Mouse (Mus musculus) liver, embryonic 13.5 days (tissue): ENCODE measurements around the gene Cdkal1. TPM values are rescaled to one million over a fixed set of nuclear protein-coding genes. Genes with fewer than 3 reads are reported as not detected.

Experiments used
- ATAC-seq: fragments of 200-750 bp; cut with Nextera tagmentation; 2 replicates; pipeline ENCODE4 v1.8.0; 2017; ENCODE audit warnings: low read depth, mild to moderate bottlenecking, moderate number of reproducible peaks, moderate library complexity
- DNase-seq: peaks from one replicate; pipeline ENCODE4 v3.0.0; 2022
- H3K27ac ChIP-seq: fragments of 300-500 bp; sonication (generic); 2 replicates; pipeline ENCODE4 v1.5.1; 2015; ENCODE audit warnings: moderate library complexity, mild to moderate bottlenecking, inconsistent platforms
- H3K27me3 ChIP-seq: fragments of 300-500 bp; sonication (generic); 2 replicates; pipeline ENCODE4 v1.6.1; 2015; ENCODE audit warnings: mild to moderate bottlenecking, inconsistent platforms
- H3K36me3 ChIP-seq: fragments of 300-500 bp; sonication (generic); 2 replicates; pipeline ENCODE4 v1.6.1; 2015; ENCODE audit warnings: mild to moderate bottlenecking, inconsistent platforms
- H3K4me1 ChIP-seq: fragments of 300-500 bp; sonication (generic); replicated peaks from 2 replicates; pipeline ENCODE4 v1.6.1; 2015; ENCODE audit warnings: inconsistent platforms
- H3K4me2 ChIP-seq: fragments of 300-500 bp; sonication (generic); 2 replicates; pipeline ENCODE4 v1.6.1; 2015; ENCODE audit warnings: inconsistent platforms, mild to moderate bottlenecking, moderate library complexity
- H3K4me3 ChIP-seq: fragments of 300-500 bp; sonication (generic); replicated peaks from 2 replicates; pipeline ENCODE4 v1.5.1; 2015; ENCODE audit warnings: mild to moderate bottlenecking, inconsistent platforms
- H3K9ac ChIP-seq: fragments of 300-500 bp; sonication (generic); 2 replicates; pipeline ENCODE4 v1.6.1; 2015; ENCODE audit warnings: mild to moderate bottlenecking, inconsistent platforms
- H3K9me3 ChIP-seq: fragments of 300-500 bp; sonication (generic); replicated peaks from 2 replicates; pipeline ENCODE4 v1.6.1; 2016; ENCODE audit warnings: inconsistent platforms
- WGBS: fragments of 180-500 bp; shearing (Covaris S2); methylation state at CpG from one replicate; pipeline ENCODE4 v1.1.7; 2015; ENCODE audit not compliant: insufficient replicate concordance; 5-methylcytosine and 5-hydroxymethylcytosine counted together
- polyA plus RNA-seq: library from polyadenylated mRNA; unstranded; fragments of >200 nt; fragmentation: Nextera tagmentation; extraction: Ambion mirVana; gene quantifications from 2 replicates; pipeline ENCODE4 v1.2.1, GENCODE M21; 2015

Gene Cdkal1
- polyA plus RNA-seq, 1 experiment from 2014 or later: 10.0 TPM

DNA sequence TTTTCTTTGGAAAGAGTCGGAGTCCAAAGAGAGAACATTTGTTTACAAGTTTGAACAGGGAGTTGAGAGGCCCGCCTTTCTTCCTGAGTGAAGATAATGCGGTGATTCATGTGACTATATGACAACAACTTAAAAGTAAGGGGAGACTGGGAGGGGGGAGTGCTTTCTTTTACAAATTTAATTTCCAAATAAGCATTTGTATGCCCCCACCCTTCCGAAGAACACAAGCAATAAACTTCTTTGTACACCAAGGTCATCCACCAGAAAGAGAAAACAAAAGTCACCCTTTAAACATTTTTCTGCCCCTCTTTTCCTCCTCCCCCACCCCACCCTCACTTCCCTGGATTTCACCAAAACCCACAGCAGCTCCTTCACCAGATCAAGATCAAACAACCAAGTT, 577.3 kb downstream of the Cdkal1 start:
- WGBS: 64% methylated on average over 4 of the region's 4 CpGs
- no peaks in the 10 kb centered on the region for H3K9me3 ChIP-seq
- no peak for ATAC-seq
- no peaks in the 10 kb centered on the region for H3K36me3 ChIP-seq
- no peak overlapping the region for H3K9ac ChIP-seq
- no peaks in the 10 kb centered on the region for H3K27me3 ChIP-seq
- H3K4me3 ChIP-seq: no peak overlapping the region
- no peak overlapping the region for H3K4me2 ChIP-seq
- no peak for DNase-seq
- H3K27ac ChIP-seq: no peak overlapping the region
- no peaks in the 10 kb centered on the region for H3K4me1 ChIP-seq

DNA sequence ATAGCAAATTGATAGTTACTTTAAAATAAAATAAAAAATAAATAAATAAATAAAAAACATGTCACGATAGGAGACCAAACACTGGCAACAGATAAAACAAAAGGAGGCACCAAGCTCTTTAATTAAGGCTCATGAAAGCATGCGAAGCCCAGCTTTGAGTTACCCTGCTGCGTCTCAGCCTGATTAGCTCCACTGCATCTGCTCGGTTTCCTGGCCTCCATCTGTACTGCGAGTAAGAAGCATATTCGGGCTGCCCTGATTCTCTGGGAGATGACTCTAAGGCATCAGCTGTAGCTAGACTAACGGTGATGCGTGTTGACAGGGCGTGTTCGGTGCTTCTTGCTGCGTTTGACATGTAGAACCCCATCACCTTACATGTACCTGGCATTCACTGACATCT, 581.2 kb downstream of the Cdkal1 start:
- ATAC-seq: no peak
- H3K36me3 ChIP-seq: no peaks in the 10 kb centered on the region
- H3K4me2 ChIP-seq: no peak overlapping the region
- no peak overlapping the region for H3K9ac ChIP-seq
- 76% methylated on average over 11 of the region's 11 CpGs for WGBS
- no peaks in the 10 kb centered on the region for H3K4me1 ChIP-seq
- DNase-seq: no peak
- H3K4me3 ChIP-seq: no peak overlapping the region
- H3K27me3 ChIP-seq: no peaks in the 10 kb centered on the region
- H3K27ac ChIP-seq: no peak overlapping the region
- no peaks in the 10 kb centered on the region for H3K9me3 ChIP-seq

DNA sequence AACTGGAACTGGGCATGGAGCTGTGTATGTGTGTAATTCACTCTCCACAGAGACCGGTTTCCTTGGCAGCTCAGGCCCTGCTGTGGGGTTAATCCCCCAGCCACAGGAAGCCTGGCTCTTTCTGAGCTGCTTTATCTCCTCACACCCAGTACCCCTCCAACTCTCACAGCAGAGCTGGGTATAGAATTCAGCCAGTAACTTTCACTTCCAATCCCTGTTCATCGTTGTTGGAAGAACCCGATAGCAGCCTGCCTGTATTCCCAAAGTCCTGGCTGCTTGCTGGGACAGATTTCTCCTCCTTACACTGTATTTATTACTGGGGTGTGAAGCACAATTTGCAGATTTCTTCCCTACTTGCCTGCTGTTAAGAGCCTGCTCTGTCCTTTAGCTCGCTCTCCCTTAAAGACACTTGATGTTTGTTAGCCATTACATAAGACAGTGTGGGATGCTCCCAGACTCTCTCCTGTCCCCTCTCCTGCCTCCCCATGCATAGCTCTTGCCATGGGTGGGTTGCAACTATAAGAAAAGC, 581.7 kb downstream of the Cdkal1 start:
- Histone ChIP-seq H3K9ac (no peak overlapping the region), H3K4me1 (no peaks in the 10 kb centered on the region), H3K27ac (no peak overlapping the region), H3K4me3 (no peak overlapping the region), H3K27me3 (no peaks in the 10 kb centered on the region), H3K4me2 (no peak overlapping the region), H3K36me3 (no peaks in the 10 kb centered on the region), H3K9me3 (no peaks in the 10 kb centered on the region)
- WGBS: 35% methylated on average over 4 of the region's 4 CpGs
- no peak for ATAC-seq
- DNase-seq: no peak

DNA sequence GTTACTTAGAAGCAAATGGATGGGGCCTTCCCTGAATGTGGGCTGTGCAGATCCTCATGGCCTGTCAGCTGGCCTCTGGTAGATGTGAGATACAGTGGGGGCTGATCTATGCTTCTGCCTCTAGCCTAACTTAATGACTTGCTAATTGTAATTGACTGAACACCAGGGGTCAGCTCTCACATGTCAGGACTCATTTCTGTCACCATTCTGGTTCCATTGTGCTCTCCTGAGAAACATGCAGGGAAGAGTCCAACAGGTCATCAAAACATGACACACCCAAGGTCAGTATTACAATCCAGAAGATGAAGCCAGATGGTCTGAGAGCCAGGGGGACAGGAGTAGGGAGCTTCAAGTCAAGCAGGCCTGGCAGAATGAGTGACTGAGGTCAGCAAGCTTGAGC, 584.0 kb downstream of the Cdkal1 start:
- no peak overlapping the region for H3K9ac ChIP-seq
- no peak overlapping the region for H3K4me3 ChIP-seq
- no peak overlapping the region for H3K27ac ChIP-seq
- ATAC-seq: no peak
- H3K4me2 ChIP-seq: no peak overlapping the region
- H3K9me3 ChIP-seq: no peaks in the 10 kb centered on the region
- H3K36me3 ChIP-seq: no peaks in the 10 kb centered on the region
- no peaks in the 10 kb centered on the region for H3K27me3 ChIP-seq
- H3K4me1 ChIP-seq: no peaks in the 10 kb centered on the region
- no peak for DNase-seq

DNA sequence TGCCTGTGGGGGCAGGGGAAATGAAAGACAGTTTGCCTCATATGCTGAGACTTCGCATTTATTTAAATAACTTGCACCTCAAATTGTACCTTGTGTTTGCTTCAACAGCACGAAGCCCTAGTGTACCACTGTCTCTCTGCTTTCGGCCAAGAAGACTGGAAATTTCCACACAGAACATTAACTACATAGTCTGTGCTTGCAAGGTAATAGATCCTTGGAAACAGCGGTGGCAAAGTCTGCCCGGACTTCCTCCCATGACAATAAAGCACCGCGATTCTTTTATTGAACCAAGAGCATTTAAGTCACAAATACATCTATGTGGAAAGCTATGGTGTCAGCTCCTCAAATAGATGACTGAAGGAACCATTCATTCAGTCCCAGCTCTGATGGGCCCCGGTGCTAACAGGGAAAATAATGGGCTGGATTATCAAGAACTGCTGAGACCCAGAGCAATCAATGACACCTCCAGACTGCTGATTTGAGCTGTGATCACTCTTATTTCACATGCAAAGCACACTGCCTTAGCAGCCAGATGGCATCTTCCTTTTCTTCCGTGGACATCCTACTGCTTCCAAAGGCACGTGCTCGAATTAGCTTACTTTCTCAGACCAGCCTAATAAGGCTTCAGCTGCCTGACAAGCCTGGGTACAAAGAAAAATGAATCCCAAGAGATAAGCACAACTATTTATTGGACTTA, 591.3 kb downstream of the Cdkal1 start:
- Histone ChIP-seq H3K4me2 (no peak overlapping the region), H3K36me3 (no peaks in the 10 kb centered on the region), H3K27ac (no peak overlapping the region), H3K9me3 (no peaks in the 10 kb centered on the region), H3K4me1 (no peaks in the 10 kb centered on the region), H3K4me3 (no peak overlapping the region), H3K9ac (no peak overlapping the region), H3K27me3 (no peaks in the 10 kb centered on the region)
- DNase-seq: no peak
- WGBS: 68% methylated on average over 11 of the region's 11 CpGs
- ATAC-seq: no peak

DNA sequence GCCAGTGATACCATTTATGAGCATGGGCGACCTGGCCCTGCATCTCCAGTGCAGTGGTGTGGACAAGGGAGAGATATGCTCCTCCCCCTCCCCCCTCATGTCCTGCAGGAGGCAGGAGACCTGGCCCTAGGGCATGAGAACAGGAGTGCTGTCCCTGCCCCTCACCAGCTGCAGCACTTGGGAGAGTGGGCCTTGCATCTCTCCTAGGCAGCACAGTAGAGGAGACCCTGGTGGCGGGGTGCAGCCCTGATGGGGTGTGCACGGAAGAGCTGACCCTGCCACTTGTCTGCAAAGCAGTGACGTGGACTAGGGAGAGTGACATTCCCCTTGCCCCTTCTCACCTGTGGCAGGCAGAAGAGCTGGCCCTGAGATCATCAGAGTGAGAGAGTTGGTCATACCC, 593.3 kb downstream of the Cdkal1 start:
- no peaks in the 10 kb centered on the region for H3K4me1 ChIP-seq
- H3K4me3 ChIP-seq: no peak overlapping the region
- no peaks in the 10 kb centered on the region for H3K27me3 ChIP-seq
- DNase-seq (no peak), ATAC-seq (no peak)
- no peaks in the 10 kb centered on the region for H3K9me3 ChIP-seq
- H3K4me2 ChIP-seq: no peak overlapping the region
- no peak overlapping the region for H3K27ac ChIP-seq
- H3K9ac ChIP-seq: no peak overlapping the region
- H3K36me3 ChIP-seq: no peaks in the 10 kb centered on the region
- WGBS: 63% methylated on average over 4 of the region's 4 CpGs

DNA sequence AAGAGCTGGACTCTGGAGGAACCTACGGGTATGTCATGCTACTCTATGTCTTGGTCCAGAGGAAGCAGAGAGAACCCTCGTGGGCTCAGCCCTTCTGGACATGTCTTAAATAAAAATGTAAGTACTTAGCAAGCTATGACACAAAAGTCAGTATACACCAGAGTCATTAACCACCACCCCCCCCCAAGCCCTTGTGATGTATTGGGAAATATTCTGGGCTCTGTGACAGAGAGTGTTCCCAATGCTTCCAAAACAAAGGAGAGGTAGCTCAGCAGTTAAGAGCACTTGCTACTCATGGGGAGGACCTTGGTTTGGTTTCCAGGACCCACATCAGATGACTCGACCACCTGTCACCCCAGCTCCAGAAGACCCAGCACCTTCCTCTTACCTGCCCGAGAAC, 606.9 kb downstream of the Cdkal1 start:
- H3K9me3 ChIP-seq: no peaks in the 10 kb centered on the region
- no peaks in the 10 kb centered on the region for H3K4me1 ChIP-seq
- no peak overlapping the region for H3K4me2 ChIP-seq
- H3K4me3 ChIP-seq: no peak overlapping the region
- no peak overlapping the region for H3K27ac ChIP-seq
- no peak for DNase-seq
- no peaks in the 10 kb centered on the region for H3K36me3 ChIP-seq
- H3K9ac ChIP-seq: no peak overlapping the region
- no peaks in the 10 kb centered on the region for H3K27me3 ChIP-seq
- WGBS: 54% methylated on average over 4 of the region's 4 CpGs
- no peak for ATAC-seq

DNA sequence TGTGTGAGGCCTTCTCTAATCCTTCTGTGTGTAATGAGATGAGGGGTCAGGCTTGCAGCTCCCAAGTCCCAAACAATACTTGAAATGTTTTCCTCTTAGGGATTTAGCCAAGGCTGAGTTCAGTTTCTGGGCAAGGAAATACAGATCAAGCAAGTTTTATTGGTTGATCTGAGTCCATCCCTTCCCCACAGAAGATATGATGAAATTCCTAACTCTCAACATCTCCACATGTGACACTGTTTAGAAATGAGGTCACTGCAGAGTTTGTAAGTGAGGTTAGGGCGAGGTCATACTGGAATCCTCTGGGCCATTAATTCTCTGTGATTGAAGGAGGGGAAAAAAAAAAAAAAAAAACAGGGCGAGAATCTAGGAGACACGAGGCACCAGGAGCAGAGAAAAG, 607.7 kb downstream of the Cdkal1 start:
- WGBS: 57% methylated on average over 3 of the region's 3 CpGs
- Histone ChIP-seq H3K4me1 (no peaks in the 10 kb centered on the region), H3K4me3 (no peak overlapping the region), H3K9me3 (no peaks in the 10 kb centered on the region), H3K9ac (no peak overlapping the region), H3K27me3 (no peaks in the 10 kb centered on the region), H3K27ac (no peak overlapping the region), H3K4me2 (no peak overlapping the region), H3K36me3 (no peaks in the 10 kb centered on the region)
- DNase-seq (no peak), ATAC-seq (no peak)

DNA sequence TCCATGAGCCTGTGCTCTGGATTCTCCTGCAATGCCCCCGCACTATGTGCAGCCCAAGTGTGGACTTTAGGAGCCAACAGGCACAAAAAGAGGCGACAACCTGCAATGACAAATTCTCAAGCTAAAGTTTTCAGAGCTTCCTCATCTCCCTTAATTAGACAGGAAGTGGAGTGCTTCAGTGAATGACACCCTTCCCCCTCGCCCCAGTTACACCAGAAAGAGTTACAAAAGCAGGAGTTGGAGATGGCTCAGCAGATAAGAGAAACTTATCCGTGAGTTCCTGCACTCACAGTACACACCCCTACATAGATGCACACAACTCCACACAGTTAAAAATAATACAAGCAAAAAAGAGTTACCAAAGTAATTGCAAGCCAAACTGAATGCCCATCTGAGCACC, 620.4 kb downstream of the Cdkal1 start:
- ATAC-seq (no peak), DNase-seq (no peak)
- Histone ChIP-seq H3K36me3 (no peaks in the 10 kb centered on the region), H3K9me3 (no peaks in the 10 kb centered on the region), H3K27ac (no peak overlapping the region), H3K4me3 (no peak overlapping the region), H3K27me3 (no peaks in the 10 kb centered on the region), H3K9ac (no peak overlapping the region), H3K4me2 (no peak overlapping the region), H3K4me1 (no peaks in the 10 kb centered on the region)
- WGBS: 22% methylated on average over 4 of the region's 4 CpGs

DNA sequence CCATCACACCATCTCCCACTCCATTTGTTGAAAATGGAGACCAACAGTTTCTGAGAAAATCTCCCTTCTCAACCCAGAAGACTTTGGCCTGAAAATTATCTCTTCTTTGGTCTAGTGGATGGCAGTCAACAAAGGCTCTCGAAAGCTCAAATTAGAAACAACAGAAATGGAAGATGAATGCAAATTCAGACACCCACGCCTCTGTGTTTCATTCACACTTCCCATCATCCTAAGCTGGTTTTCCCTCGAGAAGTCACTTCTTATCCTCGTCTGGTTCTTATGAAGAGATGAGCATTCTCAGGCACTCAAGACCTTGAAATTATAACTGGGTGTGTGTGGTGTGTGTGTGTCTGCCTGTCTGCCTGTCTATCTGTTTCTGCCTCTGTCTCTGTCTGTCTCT, 621.0 kb downstream of the Cdkal1 start:
- WGBS: 59% methylated on average over 4 of the region's 4 CpGs

DNA sequence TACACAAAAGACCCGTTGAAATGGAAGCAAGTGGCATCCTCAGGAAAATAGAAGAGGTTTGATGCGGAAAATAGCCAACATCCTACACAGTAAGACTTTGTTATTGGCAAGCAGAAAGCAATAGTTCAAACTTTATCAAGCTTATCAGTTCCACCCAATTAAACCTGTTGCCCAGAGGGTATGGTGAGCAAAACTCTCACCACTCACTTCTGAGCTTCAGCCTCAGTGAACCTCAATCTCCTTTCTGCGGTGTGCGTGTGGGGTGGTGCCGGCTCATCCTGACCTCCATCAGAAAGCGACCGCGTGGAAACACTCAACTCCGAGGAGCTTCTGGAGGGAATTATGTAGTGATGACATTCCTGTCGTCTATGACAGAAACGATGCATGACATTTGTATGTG, 621.5 kb downstream of the Cdkal1 start:
- no peak for ATAC-seq
- no peaks in the 10 kb centered on the region for H3K36me3 ChIP-seq
- no peaks in the 10 kb centered on the region for H3K4me1 ChIP-seq
- H3K27me3 ChIP-seq: no peaks in the 10 kb centered on the region
- H3K9ac ChIP-seq: no peak overlapping the region
- no peak overlapping the region for H3K4me3 ChIP-seq
- H3K4me2 ChIP-seq: no peak overlapping the region
- 83% methylated on average over 11 of the region's 11 CpGs for WGBS
- DNase-seq: no peak
- H3K9me3 ChIP-seq: no peaks in the 10 kb centered on the region
- no peak overlapping the region for H3K27ac ChIP-seq

More for the DNA sequence above, 621.0 kb downstream of the Cdkal1 start:
- no peaks in the 10 kb centered on the region for H3K4me1 ChIP-seq
- no peak overlapping the region for H3K27ac ChIP-seq
- H3K4me2 ChIP-seq: no peak overlapping the region
- no peak for DNase-seq
- H3K9ac ChIP-seq: no peak overlapping the region
- no peak overlapping the region for H3K4me3 ChIP-seq
- H3K27me3 ChIP-seq: no peaks in the 10 kb centered on the region
- no peaks in the 10 kb centered on the region for H3K36me3 ChIP-seq
- ATAC-seq: no peak
- H3K9me3 ChIP-seq: no peaks in the 10 kb centered on the region

DNA sequence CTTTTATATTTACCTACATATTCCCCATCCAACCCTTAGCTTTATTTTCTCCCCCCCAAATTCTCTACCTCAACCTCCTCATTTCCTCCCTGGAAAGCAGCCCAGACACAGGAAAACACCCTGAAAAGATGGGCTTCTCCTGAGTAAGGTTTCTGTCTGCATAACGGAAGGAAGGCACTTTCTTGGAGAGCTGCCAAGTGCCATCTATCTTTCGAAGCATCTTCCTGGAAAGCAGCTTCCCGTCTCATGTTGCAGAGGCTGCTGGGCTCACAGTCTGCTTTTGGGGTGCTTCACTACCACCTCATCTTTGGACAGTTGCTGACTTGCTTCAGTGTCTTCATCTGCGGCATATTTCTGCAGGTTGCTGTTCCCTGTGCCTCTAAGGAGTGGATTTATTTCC, 622.8 kb downstream of the Cdkal1 start:
- Histone ChIP-seq H3K4me3 (no peak overlapping the region), H3K36me3 (no peaks in the 10 kb centered on the region), H3K9me3 (no peaks in the 10 kb centered on the region), H3K27me3 (no peaks in the 10 kb centered on the region), H3K27ac (no peak overlapping the region), H3K4me2 (no peak overlapping the region), H3K4me1 (no peaks in the 10 kb centered on the region), H3K9ac (no peak overlapping the region)
- WGBS: 52% methylated on average over 4 of the region's 4 CpGs
- no peak for DNase-seq
- ATAC-seq: no peak
